Mouse (Mus musculus): ENCODE data around the gene Hmx3. TPM values are rescaled to one million over a fixed set of nuclear protein-coding genes. Genes with fewer than 3 reads are reported as not detected.
A peak's percentile ranks its signal among the peaks of the same experiment; 100 is the strongest.

Hmx3 gene
- total RNA-seq (2014; fragmentation: Nextera tagmentation): not detected in 2 replicates
- not detected in 2 replicates for total RNA-seq (2017)

GRCm38 (mm10) chr7:131542115-131542871 lies at the start of gene Hmx3:
Gene Hmx3 (plus strand): TSS chr7:131542867.
- ATAC-seq (replicated peaks; ENCODE audit: poor library complexity, severe bottlenecking): peak; percentile 28

GRCm38 (mm10) chr7:131503739-131504138 lies 38.9 kb upstream of the Hmx3 start:
- no peak for ATAC-seq (replicated peaks; ENCODE audit: poor library complexity, severe bottlenecking)

- ATAC-seq (replicated peaks; ENCODE audit: poor library complexity, severe bottlenecking): peak; percentile 53
These were observed 2.7 kb upstream of the Hmx3 start for GRCm38 (mm10) chr7:131539979-131540378.

GRCm38 (mm10) chr7:131541184-131542114 lies 1.2 kb upstream of the Hmx3 start:
- no peak; the same call in 1 of the 2 replicates for ATAC-seq (replicated peaks; ENCODE audit: poor library complexity, severe bottlenecking)

GRCm38 (mm10) chr7:131542872-131543622 lies 380 bp downstream of the Hmx3 start:
- ATAC-seq (replicated peaks; ENCODE audit: poor library complexity, severe bottlenecking): peak; percentile 8; the same call in 1 of the 2 replicates

GRCm38 (mm10) chr7:131543623-131544481 lies 1.2 kb downstream of the Hmx3 start:
- peak; percentile 14 for ATAC-seq (replicated peaks; ENCODE audit: poor library complexity, severe bottlenecking)

GRCm38 (mm10) chr7:131544871-131545270 lies 2.2 kb downstream of the Hmx3 start:
- no peak for ATAC-seq (replicated peaks; ENCODE audit: poor library complexity, severe bottlenecking)

GRCm38 (mm10) chr7:131545701-131546385 lies 3.2 kb downstream of the Hmx3 start:
- ATAC-seq (replicated peaks; ENCODE audit: poor library complexity, severe bottlenecking): no peak

GRCm38 (mm10) chr7:131546423-131546822 lies 3.8 kb downstream of the Hmx3 start:
- ATAC-seq (replicated peaks; ENCODE audit: poor library complexity, severe bottlenecking): no peak

GRCm38 (mm10) chr7:131547481-131547880 lies 4.8 kb downstream of the Hmx3 start:
- no peak for ATAC-seq (replicated peaks; ENCODE audit: poor library complexity, severe bottlenecking)

GRCm38 (mm10) chr7:131548473-131548872 lies 5.8 kb downstream of the Hmx3 start, which contains the start of gene Hmx2:
Gene Hmx2 (plus strand): TSS chr7:131548773.
- no peak for ATAC-seq (replicated peaks; ENCODE audit: poor library complexity, severe bottlenecking)

GRCm38 (mm10) chr7:131551471-131551870 lies 8.8 kb downstream of the Hmx3 start:
- no peak for ATAC-seq (replicated peaks; ENCODE audit: poor library complexity, severe bottlenecking)

- no peak for ATAC-seq (replicated peaks; ENCODE audit: poor library complexity, severe bottlenecking)
These were observed 9.5 kb downstream of the Hmx3 start for GRCm38 (mm10) chr7:131551931-131552741.

GRCm38 (mm10) chr7:131552781-131553180 lies 10.1 kb downstream of the Hmx3 start:
- ATAC-seq (replicated peaks; ENCODE audit: poor library complexity, severe bottlenecking): no peak

GRCm38 (mm10) chr7:131553771-131554175 lies 11.1 kb downstream of the Hmx3 start:
- peak; percentile 57 for ATAC-seq (replicated peaks; ENCODE audit: poor library complexity, severe bottlenecking)

GRCm38 (mm10) chr7:131554341-131555180 lies 11.9 kb downstream of the Hmx3 start:
- peak; percentile 30 for ATAC-seq (replicated peaks; ENCODE audit: poor library complexity, severe bottlenecking)
